Mouse (Mus musculus): Measurements from ENCODE around the gene Myo7a. TPM values are rescaled to one million over a fixed set of nuclear protein-coding genes. Genes with fewer than 3 reads are reported as not detected.
A peak's percentile ranks its signal among the peaks of the same experiment; 100 is the strongest.

Myo7a gene
- polyA plus RNA-seq, 1 experiment from 2014 or later: 17.3 TPM

- no peak overlapping the region for H3K4me3 ChIP-seq
- WGBS: 75% methylated on average over 6 of the region's 6 CpGs
- no peak for ATAC-seq (ENCODE audit: low FRiP score)
Measured at GRCm38 (mm10) chr7:98114656-98115055, 4.7 kb downstream of the Myo7a start.

GRCm38 (mm10) chr7:98111233-98111632 is 8.1 kb downstream of the Myo7a start:
- H3K4me1 ChIP-seq (replicated peaks): peaks cover 13% of the 10 kb centered on the region
- no peak for ATAC-seq (ENCODE audit: low FRiP score)
- WGBS: 11% methylated on average over 25 of the region's 25 CpGs
- no peaks in the 10 kb centered on the region for H3K9me3 ChIP-seq
- peaks cover 35% of the 10 kb centered on the region for H3K27me3 ChIP-seq
- peak overlapping the region; percentile 11; the same call in 1 of the 2 replicates for H3K4me3 ChIP-seq
- no peak overlapping the region for H3K27ac ChIP-seq
- peak overlapping the region; percentile 14 for H3K9ac ChIP-seq
- peak overlapping the region; percentile 44 for H3K4me2 ChIP-seq
- no peaks in the 10 kb centered on the region for H3K36me3 ChIP-seq

More at GRCm38 (mm10) chr7:98114656-98115055, 4.7 kb downstream of the Myo7a start:
- no peak overlapping the region for H3K4me2 ChIP-seq
- H3K27me3 ChIP-seq: peaks cover 33% of the 10 kb centered on the region
- H3K9me3 ChIP-seq: no peaks in the 10 kb centered on the region
- H3K4me1 ChIP-seq (replicated peaks): peaks cover 20% of the 10 kb centered on the region
- H3K27ac ChIP-seq: no peak overlapping the region
- H3K36me3 ChIP-seq: no peaks in the 10 kb centered on the region
- H3K9ac ChIP-seq: no peak overlapping the region

- 82% methylated on average over 4 of the region's 4 CpGs for WGBS
- no peak overlapping the region for H3K27ac ChIP-seq
- no peak for ATAC-seq (ENCODE audit: low FRiP score)
Measured at GRCm38 (mm10) chr7:98109771-98110170, 9.6 kb downstream of the Myo7a start.

GRCm38 (mm10) chr7:98108636-98109430 is 10.5 kb downstream of the Myo7a start:
- 84% methylated on average over 16 of the region's 16 CpGs for WGBS
- Histone ChIP-seq H3K9ac (no peak overlapping the region), H3K4me1 (replicated peaks) (peaks cover 13% of the 10 kb centered on the region)

More at GRCm38 (mm10) chr7:98109771-98110170, 9.6 kb downstream of the Myo7a start:
- Histone ChIP-seq H3K9me3 (no peaks in the 10 kb centered on the region), H3K4me2 (no peak overlapping the region), H3K4me3 (no peak overlapping the region), H3K9ac (no peak overlapping the region), H3K36me3 (no peaks in the 10 kb centered on the region), H3K4me1 (replicated peaks) (peaks cover 13% of the 10 kb centered on the region), H3K27me3 (peaks cover 35% of the 10 kb centered on the region)

GRCm38 (mm10) chr7:98106272-98106671 is 13.1 kb downstream of the Myo7a start:
- Histone ChIP-seq H3K36me3 (no peaks in the 10 kb centered on the region), H3K9me3 (no peaks in the 10 kb centered on the region), H3K9ac (no peak overlapping the region), H3K4me3 (no peak overlapping the region), H3K27me3 (peaks cover 17% of the 10 kb centered on the region), H3K4me1 (replicated peaks) (peaks cover 30% of the 10 kb centered on the region), H3K4me2 (no peak overlapping the region), H3K27ac (no peak overlapping the region)
- WGBS: 87% methylated on average over 7 of the region's 7 CpGs
- ATAC-seq (ENCODE audit: low FRiP score): no peak

More at GRCm38 (mm10) chr7:98108636-98109430, 10.5 kb downstream of the Myo7a start:
- H3K27me3 ChIP-seq: peaks cover 35% of the 10 kb centered on the region
- H3K4me3 ChIP-seq: no peak overlapping the region
- no peak overlapping the region for H3K4me2 ChIP-seq
- H3K9me3 ChIP-seq: no peaks in the 10 kb centered on the region
- H3K36me3 ChIP-seq: no peaks in the 10 kb centered on the region
- no peak for ATAC-seq (ENCODE audit: low FRiP score)
- no peak overlapping the region for H3K27ac ChIP-seq

- no peaks in the 10 kb centered on the region for H3K9me3 ChIP-seq
- peaks cover 28% of the 10 kb centered on the region for H3K4me1 ChIP-seq (replicated peaks)
- H3K9ac ChIP-seq: peak overlapping the region; percentile 53; the same call in 1 of the 2 replicates
- no peak overlapping the region for H3K4me3 ChIP-seq
- 0 out of 2 replicates have a peak, but pooled peaks cover 3% of the 10 kb centered on the region for H3K27me3 ChIP-seq
- H3K36me3 ChIP-seq: no peaks in the 10 kb centered on the region
- H3K4me2 ChIP-seq: no peak overlapping the region
- H3K27ac ChIP-seq: no peak overlapping the region; the same call in 1 of the 2 replicates
- 67% methylated on average over 16 of the region's 16 CpGs for WGBS
- ATAC-seq (ENCODE audit: low FRiP score): no peak
Measured at GRCm38 (mm10) chr7:98104481-98105435, 14.6 kb downstream of the Myo7a start.

GRCm38 (mm10) chr7:98103942-98104292 is 15.4 kb downstream of the Myo7a start:
- 82% methylated on average over 5 of the region's 5 CpGs for WGBS
- H3K27ac ChIP-seq: no peak overlapping the region
- H3K9me3 ChIP-seq: no peaks in the 10 kb centered on the region
- no peaks in the 10 kb centered on the region for H3K36me3 ChIP-seq
- peaks cover 28% of the 10 kb centered on the region for H3K4me1 ChIP-seq (replicated peaks)
- no peak overlapping the region for H3K9ac ChIP-seq
- H3K4me2 ChIP-seq: no peak overlapping the region
- ATAC-seq (ENCODE audit: low FRiP score): no peak; the same call in 1 of the 2 replicates
- no peak overlapping the region for H3K4me3 ChIP-seq
- no peaks in the 10 kb centered on the region for H3K27me3 ChIP-seq

- H3K4me1 ChIP-seq (replicated peaks): peaks cover 26% of the 10 kb centered on the region
- H3K36me3 ChIP-seq: 0 out of 2 replicates have a peak, but pooled peaks cover under 1% of the 10 kb centered on the region
- H3K27ac ChIP-seq: peak overlapping the region; percentile 80
- no peaks in the 10 kb centered on the region for H3K9me3 ChIP-seq
- H3K4me3 ChIP-seq: peak overlapping the region; percentile 25
- 20% methylated on average over 20 of the region's 26 CpGs for WGBS
- ATAC-seq (ENCODE audit: low FRiP score): peak; percentile 62
- H3K27me3 ChIP-seq: no peaks in the 10 kb centered on the region
- peak overlapping the region; percentile 67 for H3K9ac ChIP-seq
- peak overlapping the region; percentile 57 for H3K4me2 ChIP-seq
Measured at GRCm38 (mm10) chr7:98103002-98103941, 16.1 kb downstream of the Myo7a start.

GRCm38 (mm10) chr7:98102488-98102887 is 16.8 kb downstream of the Myo7a start:
- H3K36me3 ChIP-seq: peaks cover 8% of the 10 kb centered on the region
- H3K4me3 ChIP-seq: peak overlapping the region; percentile 25; the same call in 1 of the 2 replicates
- no peaks in the 10 kb centered on the region for H3K27me3 ChIP-seq
- WGBS: 97% methylated on average over 11 of the region's 11 CpGs
- H3K4me1 ChIP-seq (replicated peaks): peaks cover 26% of the 10 kb centered on the region
- H3K4me2 ChIP-seq: peak overlapping the region; percentile 57
- H3K9me3 ChIP-seq: no peaks in the 10 kb centered on the region
- peak overlapping the region; percentile 80 for H3K27ac ChIP-seq
- H3K9ac ChIP-seq: peak overlapping the region; percentile 67
- ATAC-seq (ENCODE audit: low FRiP score): peak; percentile 15; the same call in 1 of the 2 replicates

- H3K4me1 ChIP-seq (replicated peaks): peaks cover 16% of the 10 kb centered on the region
- no peak overlapping the region for H3K4me2 ChIP-seq
- no peak for ATAC-seq (ENCODE audit: low FRiP score)
- 93% methylated on average over 8 of the region's 8 CpGs for WGBS
- H3K27me3 ChIP-seq: no peaks in the 10 kb centered on the region
- H3K27ac ChIP-seq: no peak overlapping the region
- no peak overlapping the region for H3K9ac ChIP-seq
- H3K4me3 ChIP-seq: no peak overlapping the region
- H3K36me3 ChIP-seq: peaks cover 27% of the 10 kb centered on the region
- H3K9me3 ChIP-seq: peaks cover 3% of the 10 kb centered on the region; the same call in 1 of the 2 replicates
Measured at GRCm38 (mm10) chr7:98097557-98097956, 21.8 kb downstream of the Myo7a start.

GRCm38 (mm10) chr7:98095852-98096251 is 23.5 kb downstream of the Myo7a start:
- 93% methylated on average over 4 of the region's 4 CpGs for WGBS
- no peak overlapping the region for H3K4me3 ChIP-seq
- no peak overlapping the region for H3K9ac ChIP-seq
- no peak overlapping the region for H3K27ac ChIP-seq
- ATAC-seq (ENCODE audit: low FRiP score): no peak
- H3K4me1 ChIP-seq (replicated peaks): 0 out of 2 replicates have a peak, but pooled peaks cover 3% of the 10 kb centered on the region
- H3K9me3 ChIP-seq: peaks cover 3% of the 10 kb centered on the region; the same call in 1 of the 2 replicates
- H3K36me3 ChIP-seq: peaks cover 43% of the 10 kb centered on the region
- no peak overlapping the region for H3K4me2 ChIP-seq
- no peaks in the 10 kb centered on the region for H3K27me3 ChIP-seq

Data from hindbrain, embryonic 13.5 days (tissue).